Mouse (Mus musculus): ENCODE data around the gene Hmgb2. TPM values are rescaled to one million over a fixed set of nuclear protein-coding genes. Genes with fewer than 3 reads are reported as not detected.
A peak's percentile ranks its signal among the peaks of the same experiment; 100 is the strongest.
"Not testable (repeated sequence)": the region's sequence is repeated elsewhere in the genome, so short reads cannot be mapped to it uniquely, and the experiment has no call there.

Gene Hmgb2
- total RNA-seq, 1 experiment from 2014 or later = 57.5 TPM

- no peak for DNase-seq
These were observed 854 bp upstream of the Hmgb2 start for GRCm38 (mm10) chr8:57510791-57511315.

DNA sequence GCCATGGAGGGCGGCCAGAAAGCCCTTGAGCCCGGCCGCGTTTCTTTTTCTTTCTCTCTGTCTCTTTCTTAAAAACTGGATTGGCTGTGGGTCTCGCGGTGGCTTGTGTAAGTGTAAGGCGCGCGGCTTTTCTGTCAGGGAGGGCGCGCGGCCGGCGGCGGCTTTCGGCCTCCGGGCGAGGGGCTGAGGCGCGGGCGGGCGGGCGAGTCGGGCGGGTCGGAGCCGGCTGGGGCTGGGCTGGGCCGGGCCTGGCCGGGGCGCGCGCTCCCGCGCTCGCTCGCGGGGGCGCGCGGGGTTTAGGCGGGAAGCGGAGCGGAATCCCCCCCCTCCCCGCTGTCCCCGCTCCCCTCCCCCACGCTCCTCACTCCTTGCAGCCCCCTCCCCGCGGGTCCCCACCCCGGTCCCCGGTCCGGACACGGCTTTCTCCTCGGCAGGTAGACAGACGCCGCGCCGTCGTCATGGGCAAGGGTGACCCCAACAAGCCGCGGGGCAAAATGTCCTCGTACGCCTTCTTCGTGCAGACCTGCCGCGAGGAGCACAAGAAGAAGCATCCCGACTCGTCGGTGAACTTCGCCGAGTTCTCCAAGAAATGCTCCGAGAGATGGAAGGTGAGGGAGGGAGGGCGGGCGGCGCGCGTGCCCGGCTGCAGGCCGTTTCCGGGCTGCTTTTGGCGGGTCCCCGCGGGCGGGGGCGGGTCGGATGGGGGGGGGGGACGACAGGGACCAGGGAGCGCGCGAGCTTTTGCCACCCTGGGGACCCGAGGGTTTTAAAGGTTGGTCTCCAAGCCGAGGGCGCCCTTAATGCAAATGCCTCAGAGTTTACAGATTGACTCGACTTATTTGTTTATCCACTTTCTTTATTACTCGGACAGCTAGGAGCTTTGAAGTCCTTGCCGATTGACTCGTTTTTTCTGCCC lies 692 bp downstream of the Hmgb2 start:
- peak; percentile 71 for DNase-seq

GRCm38 (mm10) chr8:57513178-57513661 lies 1.5 kb downstream of the Hmgb2 start:
- not testable (repeated sequence) for DNase-seq

GRCm38 (mm10) chr8:57516685-57517084 lies 5.0 kb downstream of the Hmgb2 start:
- not testable (repeated sequence) for DNase-seq

DNA sequence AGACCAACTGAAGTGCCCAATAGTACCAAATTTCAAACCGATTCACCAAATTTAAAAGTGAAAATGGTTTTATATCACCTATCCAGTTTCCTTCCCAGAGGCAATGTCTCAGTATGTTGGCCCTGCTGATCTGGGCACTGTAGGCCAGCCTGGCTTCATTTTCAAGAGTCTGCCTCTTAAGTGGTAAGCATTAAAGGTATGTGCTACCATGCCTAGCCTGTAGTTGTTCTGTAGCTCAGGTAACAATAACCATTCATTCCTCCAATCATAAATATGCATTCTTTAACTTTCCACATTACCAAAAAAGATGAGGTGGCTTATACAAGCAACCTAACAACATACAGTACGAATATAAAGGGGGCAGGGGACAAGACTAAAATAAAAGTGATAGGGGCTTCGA lies 6.0 kb downstream of the Hmgb2 start:
- no peak for DNase-seq

GRCm38 (mm10) chr8:57520186-57520786 lies 8.6 kb downstream of the Hmgb2 start:
- no peak for DNase-seq

GRCm38 (mm10) chr8:57528036-57528435 lies 16.3 kb downstream of the Hmgb2 start:
- DNase-seq = no peak

GRCm38 (mm10) chr8:57530238-57530637 lies 18.5 kb downstream of the Hmgb2 start:
- DNase-seq = no peak

DNA sequence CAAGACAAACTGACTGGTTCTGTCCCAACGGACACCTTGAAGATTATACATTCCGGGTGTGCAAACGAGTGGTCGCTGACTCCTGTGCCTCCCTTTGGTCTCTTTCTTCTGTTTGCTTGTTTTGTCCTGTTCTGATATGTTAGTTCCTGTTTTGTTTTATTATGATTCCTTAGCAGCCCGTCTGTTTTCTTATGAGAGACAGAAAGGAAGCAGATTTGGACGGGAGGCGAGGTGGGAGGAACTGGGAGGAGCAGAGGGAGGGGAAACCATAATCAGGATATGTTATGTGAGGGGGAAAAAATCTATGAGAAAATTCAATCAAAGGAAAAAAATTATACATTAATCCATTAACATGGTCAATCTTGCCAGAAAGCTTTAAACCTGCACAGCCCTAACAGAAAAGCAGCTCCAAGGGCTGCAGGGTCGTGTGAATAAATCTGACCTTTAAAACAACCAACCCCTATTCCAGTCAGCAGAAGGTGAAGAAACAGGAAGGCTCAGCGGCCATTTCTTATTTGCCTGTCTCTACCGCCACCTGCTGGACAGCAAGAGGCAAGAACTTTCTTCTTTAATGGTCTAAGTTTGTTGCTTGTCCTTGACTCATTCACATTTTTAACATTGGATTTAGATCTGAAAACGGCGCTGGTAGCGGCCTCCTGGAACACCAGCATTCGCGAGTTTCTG lies 19.1 kb downstream of the Hmgb2 start:
- peak; percentile 91 for DNase-seq

DNA sequence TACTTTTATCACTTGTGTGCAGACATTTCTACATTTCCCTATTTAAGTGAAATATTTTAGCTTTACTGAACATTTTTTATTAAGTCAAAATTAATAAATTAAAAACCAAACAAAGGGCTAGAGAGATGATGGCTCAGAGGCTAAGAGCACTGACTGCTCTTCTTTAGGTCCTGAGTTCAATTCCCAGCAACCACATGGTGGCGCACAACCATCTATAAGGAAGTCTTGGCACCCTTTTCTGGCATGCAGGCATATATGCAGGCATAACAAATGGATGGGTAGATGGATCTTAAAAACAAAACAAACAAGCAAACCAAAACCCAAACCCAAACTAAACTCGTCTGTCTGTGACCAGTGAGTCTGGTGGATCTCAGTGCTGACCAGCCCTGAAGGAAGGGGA lies 20.5 kb downstream of the Hmgb2 start:
- DNase-seq = no peak

DNA sequence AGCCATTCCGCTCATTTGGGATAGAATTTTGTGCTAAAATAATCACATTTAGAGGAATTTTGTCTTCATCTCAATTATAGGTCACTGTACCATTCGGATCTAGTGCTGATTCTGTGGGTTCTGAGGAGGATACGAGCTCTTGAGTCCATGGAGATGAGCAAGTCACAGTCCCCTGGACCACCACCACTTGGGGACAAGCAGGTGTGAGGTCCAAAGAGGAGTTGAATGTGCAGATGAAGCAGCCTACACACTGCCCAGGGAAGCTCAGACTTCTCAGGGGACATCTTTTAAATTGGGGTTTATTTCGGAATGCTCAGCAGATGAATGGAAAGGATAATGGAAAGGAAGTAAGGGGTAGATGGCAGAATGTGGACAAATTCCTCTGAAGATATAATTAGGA lies 21.4 kb downstream of the Hmgb2 start:
- DNase-seq = no peak

DNA sequence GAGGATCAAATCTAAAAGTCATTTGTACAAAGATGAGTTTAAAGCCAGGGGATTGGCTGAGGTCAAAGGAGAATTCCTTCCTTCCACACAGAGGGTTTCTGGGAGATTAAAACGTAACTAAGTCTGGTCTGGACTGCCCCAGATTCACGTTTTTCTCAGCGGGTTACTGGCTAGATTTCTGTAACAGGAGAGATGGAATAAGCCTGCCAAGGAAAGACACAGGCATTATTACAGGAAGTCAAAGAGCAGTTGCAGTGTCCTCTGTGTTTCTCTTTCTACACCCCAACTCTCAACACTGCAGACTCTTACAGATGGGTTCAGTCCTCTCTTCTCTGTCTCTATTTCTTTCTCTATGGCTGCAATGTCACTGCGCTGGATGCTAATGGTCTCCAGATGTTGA lies 22.8 kb downstream of the Hmgb2 start:
- no peak for DNase-seq

GRCm38 (mm10) chr8:57536167-57536566 lies 24.5 kb downstream of the Hmgb2 start:
- DNase-seq = no peak

- DNase-seq = no peak
These were observed 26.9 kb downstream of the Hmgb2 start for GRCm38 (mm10) chr8:57538601-57539000.

GRCm38 (mm10) chr8:57540110-57540838 lies 28.6 kb downstream of the Hmgb2 start:
- DNase-seq = peak; percentile 77

DNA sequence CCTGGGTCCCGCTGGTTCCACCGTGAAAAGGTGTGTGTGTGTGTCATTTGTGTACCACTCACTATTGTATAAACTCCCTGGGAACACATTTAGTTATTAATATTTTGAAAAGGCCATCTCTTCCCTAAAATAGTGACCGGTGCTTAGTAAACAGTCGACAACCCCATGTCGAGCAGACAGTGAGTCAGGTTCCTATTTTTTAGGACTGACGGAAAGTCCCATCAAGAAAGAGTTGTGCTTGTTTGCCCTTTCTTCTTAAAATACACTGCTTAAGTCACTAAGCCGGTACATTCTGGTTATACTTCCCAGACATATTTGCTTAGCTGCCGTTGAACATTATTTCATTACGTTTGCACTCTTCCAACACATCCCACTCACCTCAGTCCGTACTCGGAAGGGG lies 29.2 kb downstream of the Hmgb2 start:
- DNase-seq = no peak

DNA sequence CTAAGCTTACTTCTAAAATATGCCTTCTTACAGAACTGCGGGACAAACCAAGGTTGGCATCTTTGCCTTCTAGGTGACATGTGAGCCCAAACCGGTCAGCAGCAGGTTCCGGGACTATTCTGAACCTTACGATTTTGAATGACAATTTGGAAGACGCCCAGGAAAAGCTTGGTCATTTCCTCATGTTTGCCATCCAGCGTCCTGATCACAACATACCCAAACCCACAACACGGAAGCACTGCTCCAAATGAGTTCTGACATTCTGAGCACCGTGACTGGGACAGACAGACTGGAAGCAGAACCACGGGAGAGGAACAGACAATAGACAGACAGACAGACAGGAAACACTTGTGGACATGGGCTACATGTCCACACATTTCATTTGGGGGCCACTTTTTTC lies 29.7 kb downstream of the Hmgb2 start:
- DNase-seq = no peak

DNA sequence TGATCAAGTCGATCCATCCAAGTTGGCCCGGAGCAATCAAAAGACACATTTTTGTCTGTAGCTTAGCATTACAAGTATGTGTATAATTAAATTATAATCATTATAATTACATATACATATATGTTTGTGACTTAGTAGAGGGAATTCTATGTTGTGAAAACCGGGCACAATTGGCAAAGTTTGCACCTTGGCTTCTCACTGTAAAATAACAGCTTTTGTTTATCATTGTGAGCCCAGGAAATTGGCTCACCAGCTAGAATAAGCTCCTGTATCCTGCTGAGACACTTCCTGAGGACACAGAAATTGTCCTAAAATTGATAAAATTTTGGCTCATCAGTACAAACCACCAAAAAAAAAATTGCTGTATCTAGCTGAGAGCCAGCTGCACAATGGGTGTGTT lies 34.7 kb downstream of the Hmgb2 start:
- no peak for DNase-seq

DNA sequence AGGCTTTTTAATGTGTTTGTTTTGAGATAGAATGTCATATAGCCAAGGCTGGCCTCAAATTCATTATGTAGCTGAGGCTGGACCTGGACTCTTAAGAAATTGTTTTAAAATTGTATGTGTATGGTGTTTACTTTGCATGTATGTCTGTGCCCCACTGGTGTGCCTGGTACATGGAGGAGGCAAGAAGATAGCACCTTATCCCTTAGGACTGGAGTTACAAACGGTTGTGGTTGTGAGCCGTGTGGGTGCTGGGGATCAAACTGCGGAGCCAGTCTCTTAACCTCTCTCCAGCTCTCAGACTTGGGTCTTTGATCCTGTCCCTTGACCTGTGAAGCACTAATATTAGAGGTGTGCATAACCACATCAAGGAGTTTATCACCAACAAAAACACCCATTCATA lies 35.1 kb downstream of the Hmgb2 start:
- DNase-seq = no peak

GRCm38 (mm10) chr8:57547581-57547980 lies 35.9 kb downstream of the Hmgb2 start:
- DNase-seq = no peak

DNA sequence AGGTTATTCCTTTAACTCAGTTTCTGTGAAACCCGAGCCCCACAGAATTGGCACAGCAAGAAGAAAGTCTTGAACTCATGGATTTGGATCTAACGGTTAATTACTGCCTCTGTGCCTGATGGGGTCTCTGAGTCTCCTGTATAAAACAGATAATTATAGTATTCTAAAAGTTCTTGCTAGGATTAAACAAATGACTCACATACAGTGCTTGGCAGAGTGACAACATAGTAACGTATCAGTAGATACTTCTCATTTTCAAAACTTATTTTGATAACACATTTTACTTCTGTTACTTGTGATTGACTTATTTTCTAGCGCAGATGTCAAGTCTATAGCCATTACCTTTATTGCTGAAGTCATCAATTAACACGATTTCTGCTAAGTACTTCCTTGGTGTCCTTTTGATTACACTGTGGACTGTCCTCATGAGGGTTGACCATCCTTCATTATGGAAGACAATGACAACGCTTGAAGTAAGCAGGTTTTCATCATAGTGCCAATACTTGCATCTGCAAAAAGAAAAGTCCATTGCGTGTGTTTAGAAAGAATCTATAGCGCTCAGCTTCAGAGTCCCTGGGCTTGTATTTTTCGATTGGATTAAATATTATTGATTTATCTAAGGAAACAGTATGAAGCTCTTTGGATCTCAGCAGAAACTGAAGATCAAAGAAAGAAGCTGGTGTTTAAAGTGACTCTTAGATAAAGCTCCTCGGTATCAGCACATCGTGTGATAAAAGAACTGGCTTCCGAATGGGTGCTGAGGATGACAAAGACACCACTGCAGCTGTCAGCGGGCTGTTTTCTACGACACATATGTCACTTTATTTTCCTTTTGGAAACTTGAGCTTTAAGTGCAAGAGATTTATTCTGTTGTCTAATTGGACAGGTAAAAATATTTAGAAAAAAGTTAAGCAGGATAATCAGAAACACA lies 40.7 kb downstream of the Hmgb2 start:
- no peak for DNase-seq

Measured in adrenal gland, postnatal 14 days (tissue).